Mouse (Mus musculus): ENCODE measurements around the gene Tnxb. TPM values are rescaled to one million over a fixed set of nuclear protein-coding genes. Genes with fewer than 3 reads are reported as not detected.

Gene Tnxb
- polyA plus RNA-seq, 1 experiment from 2014 or later: 0.38 TPM

DNA sequence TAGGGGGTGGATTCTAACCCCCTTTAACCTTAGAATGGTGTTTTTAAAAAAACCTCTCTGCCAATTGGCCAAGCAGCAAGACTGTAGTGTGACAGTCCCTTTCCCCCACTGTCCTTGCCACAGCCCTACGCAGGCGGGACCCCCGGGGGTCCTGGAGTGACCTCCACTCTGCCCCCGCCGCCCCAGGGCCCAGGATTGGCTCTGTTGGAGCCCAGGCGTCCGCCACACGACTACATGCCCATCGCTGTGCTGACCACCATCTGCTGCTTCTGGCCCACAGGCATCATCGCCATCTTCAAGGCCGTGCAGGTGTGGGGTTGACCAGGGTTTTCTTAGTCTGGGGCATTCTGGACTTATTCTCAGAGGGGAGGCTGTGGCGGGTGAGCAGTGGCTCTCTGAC, 38.7 kb upstream of the Tnxb start:
- DNase-seq: no peak
- TF ChIP-seq CTCF (IDR thresholded peaks at IDR 0.05; ENCODE audit: low read depth): no peak
- Histone ChIP-seq H3K27me3 (ENCODE audit: insufficient read depth, low read length) (peaks cover 51% of the 10 kb centered on the region), H3K27ac (ENCODE audit: low read depth) (no peak overlapping the region), H3K4me1 (ENCODE audit: insufficient read depth) (peaks cover 10% of the 10 kb centered on the region; the same call in 1 of the 2 replicates), H3K9me3 (ENCODE audit: low read depth, low read length) (no peaks in the 10 kb centered on the region), H3K4me3 (ENCODE audit: low read depth, low read length) (peak overlapping the region; percentile 37), H3K36me3 (ENCODE audit: insufficient read depth) (no peaks in the 10 kb centered on the region), H3K4me2 (peak overlapping the region; percentile 67), H3K9ac (no peak overlapping the region; the same call in 1 of the 2 replicates)
- WGBS: 6% methylated on average over 12 of the region's 12 CpGs
- no peak for ATAC-seq (ENCODE audit: insufficient read depth)

DNA sequence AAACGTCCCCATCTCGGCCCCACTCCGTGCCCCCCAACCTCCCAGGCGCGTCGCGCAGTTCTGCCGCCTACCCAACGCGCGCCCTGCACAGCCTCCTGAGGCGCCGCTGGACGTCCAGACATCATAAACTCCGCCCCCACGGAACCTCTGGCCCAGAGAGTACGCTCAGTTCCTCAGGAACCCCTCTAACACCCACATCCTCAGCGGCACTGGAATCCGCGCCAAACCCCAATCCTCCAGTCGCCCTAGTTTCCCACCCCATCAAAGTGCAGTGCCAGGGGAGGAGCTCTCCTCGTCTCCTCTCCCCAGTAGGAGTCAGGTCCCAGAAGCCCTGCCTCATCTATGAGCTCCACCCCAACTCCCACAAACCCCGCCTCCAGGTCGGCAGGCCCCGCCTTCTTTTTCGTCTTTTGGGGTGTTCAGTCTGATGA, 38.1 kb upstream of the Tnxb start:
- H3K9me3 ChIP-seq (ENCODE audit: low read depth, low read length): no peaks in the 10 kb centered on the region
- no peak for TF ChIP-seq CTCF (IDR thresholded peaks at IDR 0.05; ENCODE audit: low read depth)
- WGBS: under 1% methylated on average over 26 of the region's 26 CpGs
- peak overlapping the region; percentile 2; the same call in 1 of the 2 replicates for H3K9ac ChIP-seq
- no peaks in the 10 kb centered on the region for H3K36me3 ChIP-seq (ENCODE audit: insufficient read depth)
- ATAC-seq (ENCODE audit: insufficient read depth): peak; percentile 36
- H3K27me3 ChIP-seq (ENCODE audit: insufficient read depth, low read length): peaks cover 51% of the 10 kb centered on the region
- H3K4me3 ChIP-seq (ENCODE audit: low read depth, low read length): peak overlapping the region; percentile 37
- peak overlapping the region; percentile 67 for H3K4me2 ChIP-seq
- H3K27ac ChIP-seq (ENCODE audit: low read depth): no peak overlapping the region
- peaks cover 10% of the 10 kb centered on the region; the same call in 1 of the 2 replicates for H3K4me1 ChIP-seq (ENCODE audit: insufficient read depth)
- peak; percentile 80 for DNase-seq

DNA sequence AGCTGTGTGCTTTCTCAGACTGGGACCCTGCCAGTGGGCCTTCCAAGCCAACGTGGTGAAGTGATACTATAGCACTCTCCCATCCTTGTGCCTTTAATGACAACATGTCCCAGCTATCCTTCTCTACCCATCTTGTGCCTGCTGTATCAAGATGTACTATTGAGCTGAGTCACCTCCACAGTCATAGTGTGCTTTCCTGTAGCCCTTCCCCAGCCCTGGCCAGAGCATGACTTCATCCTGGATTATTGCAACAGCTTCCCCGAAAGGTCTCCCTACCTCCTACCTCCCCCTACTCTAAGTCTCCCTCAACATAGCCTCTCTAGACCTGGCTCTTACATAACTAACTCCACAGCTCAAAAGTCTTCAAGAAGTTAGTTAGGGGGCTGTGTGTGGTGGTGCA, 34.7 kb upstream of the Tnxb start:
- H3K9me3 ChIP-seq (ENCODE audit: low read depth, low read length): no peaks in the 10 kb centered on the region
- no peak overlapping the region for H3K4me3 ChIP-seq (ENCODE audit: low read depth, low read length)
- no peak overlapping the region for H3K4me2 ChIP-seq
- no peak for DNase-seq
- H3K27me3 ChIP-seq (ENCODE audit: insufficient read depth, low read length): peaks cover 32% of the 10 kb centered on the region
- no peak for ATAC-seq (ENCODE audit: insufficient read depth)
- H3K27ac ChIP-seq (ENCODE audit: low read depth): no peak overlapping the region
- H3K4me1 ChIP-seq (ENCODE audit: insufficient read depth): peaks cover 3% of the 10 kb centered on the region; the same call in 1 of the 2 replicates
- H3K36me3 ChIP-seq (ENCODE audit: insufficient read depth): no peaks in the 10 kb centered on the region
- no peak for TF ChIP-seq CTCF (IDR thresholded peaks at IDR 0.05; ENCODE audit: low read depth)
- no peak overlapping the region for H3K9ac ChIP-seq
- 60% methylated on average over 2 of the region's 2 CpGs for WGBS

DNA sequence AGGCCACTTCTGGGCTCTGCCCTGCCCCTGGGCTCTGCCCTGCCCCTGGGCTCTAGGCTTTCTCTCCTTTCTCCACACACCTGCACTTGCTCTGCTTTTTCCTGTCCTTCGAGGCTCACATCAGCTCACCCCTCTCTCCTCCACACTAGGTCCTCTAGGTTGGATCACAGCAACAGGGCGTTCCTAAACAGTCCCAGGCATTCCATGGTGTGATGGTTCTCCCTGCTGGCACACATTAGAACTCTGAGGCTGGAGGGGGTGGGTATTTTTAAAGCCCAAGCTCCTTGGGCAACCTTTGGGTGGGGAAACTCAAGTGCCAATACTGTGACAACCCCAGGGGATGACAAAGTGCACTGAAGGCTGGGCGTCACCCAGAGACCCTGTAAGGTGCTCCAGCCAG, 32.9 kb upstream of the Tnxb start:
- 60% methylated on average over 3 of the region's 3 CpGs for WGBS
- H3K9me3 ChIP-seq (ENCODE audit: low read depth, low read length): no peaks in the 10 kb centered on the region
- ATAC-seq (ENCODE audit: insufficient read depth): no peak
- no peak for TF ChIP-seq CTCF (IDR thresholded peaks at IDR 0.05; ENCODE audit: low read depth)
- H3K9ac ChIP-seq: no peak overlapping the region
- H3K36me3 ChIP-seq (ENCODE audit: insufficient read depth): no peaks in the 10 kb centered on the region
- H3K27ac ChIP-seq (ENCODE audit: low read depth): no peak overlapping the region
- no peak for DNase-seq
- no peak overlapping the region for H3K4me3 ChIP-seq (ENCODE audit: low read depth, low read length)
- H3K4me2 ChIP-seq: no peak overlapping the region
- peaks cover 15% of the 10 kb centered on the region; the same call in 1 of the 2 replicates for H3K27me3 ChIP-seq (ENCODE audit: insufficient read depth, low read length)
- no peaks in the 10 kb centered on the region for H3K4me1 ChIP-seq (ENCODE audit: insufficient read depth)

DNA sequence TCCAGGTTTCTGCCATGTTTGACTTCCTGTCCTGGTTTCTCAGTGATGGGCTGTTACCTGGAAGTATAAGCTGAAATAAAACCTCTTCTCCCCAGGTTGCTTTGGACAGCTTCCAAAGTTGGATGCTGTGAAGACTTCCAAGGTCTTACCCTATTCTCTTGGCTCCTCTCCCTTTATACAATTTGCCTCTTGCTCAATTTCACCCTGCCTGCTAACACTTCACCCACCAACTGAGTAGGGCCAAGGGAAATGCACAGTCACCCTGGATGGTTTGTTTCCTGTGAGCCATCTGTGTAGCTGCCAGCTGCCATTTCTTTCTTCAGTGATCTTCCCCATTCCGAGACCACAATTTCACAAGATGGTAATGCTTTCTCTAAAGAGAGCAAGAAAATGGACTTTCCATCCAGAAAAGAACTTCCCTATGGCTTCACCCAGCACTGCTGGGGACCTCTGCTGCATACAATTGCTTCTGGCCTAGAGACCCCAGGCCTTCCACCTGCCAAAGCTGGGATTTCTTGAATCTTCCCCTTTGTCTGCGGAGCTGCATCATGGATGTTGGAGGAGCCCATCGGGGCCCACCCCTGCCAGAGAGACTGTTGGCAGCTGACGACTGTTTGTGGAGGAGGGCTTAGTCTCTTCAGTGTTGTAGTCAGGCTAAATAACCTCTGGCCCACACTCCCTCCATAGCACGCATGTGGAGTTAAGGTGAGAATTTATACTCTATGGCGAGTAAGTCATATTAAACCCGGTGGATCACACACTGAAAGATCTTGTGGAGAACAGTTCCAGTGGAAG, 30.7 kb upstream of the Tnxb start:
- Histone ChIP-seq H3K4me2 (no peak overlapping the region), H3K9me3 (ENCODE audit: low read depth, low read length) (no peaks in the 10 kb centered on the region), H3K4me1 (ENCODE audit: insufficient read depth) (no peaks in the 10 kb centered on the region), H3K36me3 (ENCODE audit: insufficient read depth) (no peaks in the 10 kb centered on the region), H3K27me3 (ENCODE audit: insufficient read depth, low read length) (no peaks in the 10 kb centered on the region), H3K27ac (ENCODE audit: low read depth) (no peak overlapping the region), H3K4me3 (ENCODE audit: low read depth, low read length) (no peak overlapping the region), H3K9ac (no peak overlapping the region)
- DNase-seq: no peak
- 77% methylated on average over 7 of the region's 7 CpGs for WGBS
- TF ChIP-seq CTCF (IDR thresholded peaks at IDR 0.05; ENCODE audit: low read depth): no peak
- ATAC-seq (ENCODE audit: insufficient read depth): no peak

DNA sequence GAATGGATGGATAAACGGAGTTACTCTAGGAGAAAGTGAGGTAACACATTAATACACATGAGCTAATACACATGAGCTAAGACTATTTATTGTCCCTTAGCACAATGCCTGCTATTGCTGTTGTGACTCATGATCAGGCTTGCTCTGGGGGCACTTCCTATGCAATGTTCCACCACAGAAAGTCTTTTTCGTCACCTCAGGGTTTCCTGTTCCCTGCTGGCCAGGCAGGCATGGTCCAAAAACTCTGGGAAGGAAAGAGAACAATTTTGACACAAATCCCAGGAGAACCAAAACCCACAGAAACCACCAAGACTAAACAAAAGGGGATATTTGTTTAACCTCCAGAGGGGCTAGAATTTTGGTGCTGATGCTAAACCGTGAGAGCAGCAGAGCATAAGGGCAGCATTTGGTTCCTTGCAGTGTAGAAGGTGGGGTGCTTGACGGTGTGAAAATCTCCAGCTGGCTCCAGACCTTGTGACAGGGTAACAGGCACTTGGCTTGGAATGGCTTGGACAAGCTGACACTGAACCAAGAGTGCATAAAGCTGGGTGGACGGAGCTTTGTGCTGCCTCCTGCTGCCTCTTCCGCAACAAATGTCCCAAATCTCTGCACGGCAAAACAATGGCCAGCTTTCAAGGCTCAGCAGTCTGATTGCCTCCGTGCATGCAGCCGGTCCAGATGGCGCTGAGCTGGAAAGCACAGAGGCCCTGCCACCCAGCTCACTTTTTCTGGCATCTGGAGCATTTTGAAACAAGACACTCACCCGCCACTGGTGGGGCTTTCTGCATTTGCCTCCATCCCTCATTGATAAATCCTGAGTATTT, 29.3 kb upstream of the Tnxb start:
- peak; percentile 38 for TF ChIP-seq CTCF (IDR thresholded peaks at IDR 0.05; ENCODE audit: low read depth)
- H3K9ac ChIP-seq: no peak overlapping the region
- H3K4me2 ChIP-seq: no peak overlapping the region
- no peak overlapping the region for H3K4me3 ChIP-seq (ENCODE audit: low read depth, low read length)
- 18% methylated on average over 11 of the region's 11 CpGs for WGBS
- H3K9me3 ChIP-seq (ENCODE audit: low read depth, low read length): no peaks in the 10 kb centered on the region
- H3K36me3 ChIP-seq (ENCODE audit: insufficient read depth): 0 out of 2 replicates have a peak, but pooled peaks cover 3% of the 10 kb centered on the region
- DNase-seq (peak; percentile 59), ATAC-seq (ENCODE audit: insufficient read depth) (no peak)
- H3K27ac ChIP-seq (ENCODE audit: low read depth): peak overlapping the region; percentile 48; the same call in 1 of the 2 replicates
- peaks cover 4% of the 10 kb centered on the region; the same call in 1 of the 2 replicates for H3K4me1 ChIP-seq (ENCODE audit: insufficient read depth)
- H3K27me3 ChIP-seq (ENCODE audit: insufficient read depth, low read length): no peaks in the 10 kb centered on the region

DNA sequence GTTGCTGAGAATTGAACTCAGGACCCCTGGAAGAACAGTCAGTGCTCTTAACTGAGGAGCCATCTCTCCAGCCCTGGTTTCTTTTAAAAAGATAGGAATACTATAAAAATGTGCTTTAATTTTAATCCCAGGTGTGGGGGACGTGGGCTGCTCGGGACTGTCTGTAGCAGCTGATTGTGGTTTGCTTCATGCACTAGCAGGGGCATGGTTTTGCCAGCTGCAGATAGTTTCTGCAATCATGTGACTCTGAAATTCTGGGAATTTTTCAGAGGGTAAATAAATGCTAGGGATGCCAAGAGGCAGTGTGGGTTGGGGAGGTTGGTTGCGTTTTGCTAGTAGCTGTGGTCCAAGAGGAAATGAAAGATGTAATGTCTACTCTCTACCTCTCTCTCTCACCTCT, 28.4 kb upstream of the Tnxb start:
- Histone ChIP-seq H3K4me3 (ENCODE audit: low read depth, low read length) (no peak overlapping the region), H3K27me3 (ENCODE audit: insufficient read depth, low read length) (no peaks in the 10 kb centered on the region), H3K9ac (no peak overlapping the region), H3K4me2 (no peak overlapping the region), H3K9me3 (ENCODE audit: low read depth, low read length) (no peaks in the 10 kb centered on the region), H3K36me3 (ENCODE audit: insufficient read depth) (0 out of 2 replicates have a peak, but pooled peaks cover 4% of the 10 kb centered on the region), H3K4me1 (ENCODE audit: insufficient read depth) (peaks cover 4% of the 10 kb centered on the region; the same call in 1 of the 2 replicates), H3K27ac (ENCODE audit: low read depth) (no peak overlapping the region)
- WGBS: 70% methylated on average over 3 of the region's 3 CpGs
- DNase-seq: no peak
- TF ChIP-seq CTCF (IDR thresholded peaks at IDR 0.05; ENCODE audit: low read depth): no peak
- ATAC-seq (ENCODE audit: insufficient read depth): no peak
